Mouse (Mus musculus) neural tube, postnatal 0 days (tissue): Measurements from ENCODE around the gene Vmn2r98. TPM values are rescaled to one million over a fixed set of nuclear protein-coding genes. Genes with fewer than 3 reads are reported as not detected.

Source experiments
- polyA plus RNA-seq: library from polyadenylated mRNA; unstranded; fragments of >200 nt; fragmentation: Nextera tagmentation; extraction: Ambion mirVana; gene quantifications from 2 replicates; pipeline ENCODE4 v1.2.1, GENCODE M21; 2015

Vmn2r98 gene
- polyA plus RNA-seq, result not detected in 2 replicates

DNA sequence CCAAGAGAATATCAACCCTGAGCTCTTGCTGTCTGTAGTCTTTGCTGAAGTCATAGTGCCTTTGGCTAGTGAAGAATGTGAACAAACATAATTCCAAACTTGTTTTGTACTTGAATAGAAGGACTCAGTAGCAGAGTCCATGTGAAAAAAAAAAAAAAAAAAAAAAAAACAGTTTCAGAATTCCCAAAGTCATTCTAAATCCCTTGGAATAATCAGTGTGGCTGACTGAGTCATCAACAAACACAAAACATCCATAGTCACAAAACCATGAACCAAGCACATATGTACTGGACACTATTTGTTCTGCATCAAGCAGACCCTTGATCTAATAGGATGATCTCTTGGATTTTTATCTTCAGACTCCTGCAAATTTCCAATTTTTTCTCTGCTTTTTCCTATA lies at the start of gene Vmn2r98:
TSS of gene Vmn2r98 (plus strand) at position 301 of the 400 bp plus-strand sequence.

Other genes with a start within 250 kb of the Vmn2r98 start
- gene Vmn2r97, start 139.2 kb upstream of the Vmn2r98 start, polyA plus RNA-seq, result not detected in 2 replicates